Mouse (Mus musculus): ENCODE results near the gene Slc8a1.
A peak's percentile ranks its signal among the peaks of the same experiment; 100 is the strongest.

Slc8a1 gene

DNA sequence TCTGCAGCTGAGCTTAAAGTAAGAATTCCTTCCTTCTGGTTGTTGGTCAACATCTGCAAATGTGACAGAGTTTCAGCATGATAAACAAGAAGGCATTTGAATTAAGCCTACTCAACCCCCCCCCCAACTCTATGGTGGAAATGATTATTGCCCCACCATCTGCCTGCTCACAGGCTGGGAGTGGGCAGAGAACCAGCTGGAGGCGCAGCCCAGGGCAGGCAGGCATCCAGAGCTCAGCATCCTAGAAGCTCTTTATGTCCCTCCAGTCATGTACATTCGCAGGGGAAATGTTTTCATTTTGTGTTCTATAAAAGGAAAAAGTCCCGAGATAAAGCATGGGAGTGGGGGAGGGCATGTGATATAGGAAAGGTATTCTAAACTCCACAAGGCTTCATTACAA is 235.4 kb downstream of the Slc8a1 start:
- DNase-seq: peak; percentile 30

DNA sequence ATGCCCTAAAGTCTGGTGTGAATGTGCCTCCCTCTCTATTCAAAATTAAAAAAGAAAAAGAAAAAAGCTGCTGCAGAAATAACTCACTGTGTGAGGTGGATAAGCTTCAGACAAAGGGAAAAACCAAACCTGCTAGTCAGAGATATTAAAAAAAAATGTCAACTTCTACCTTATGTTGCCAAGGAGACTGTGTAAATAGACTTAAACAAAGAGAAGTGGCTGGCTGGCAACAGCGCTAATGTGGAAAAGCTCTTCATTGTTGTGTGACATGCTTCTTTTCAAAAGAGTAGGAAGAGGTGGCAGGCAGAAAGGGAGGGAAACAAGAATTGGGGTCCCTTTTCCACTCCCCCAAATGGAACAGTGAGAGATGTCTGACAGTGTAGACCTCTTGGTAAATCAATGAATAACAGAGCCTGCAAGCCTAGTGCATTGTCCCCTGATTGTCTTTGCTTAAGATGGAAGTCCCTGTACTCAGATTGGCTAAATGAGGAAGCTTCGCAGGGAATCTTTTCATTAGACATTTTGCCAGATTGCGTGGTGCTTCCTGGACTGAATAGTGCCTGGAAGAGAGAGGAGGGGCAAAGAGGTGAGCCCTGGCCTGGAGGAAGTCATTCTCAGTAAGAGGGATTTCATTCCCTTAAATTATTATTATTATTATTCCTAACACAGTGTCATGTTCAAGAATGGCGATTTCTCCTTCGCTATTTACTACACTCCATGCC is 237.3 kb downstream of the Slc8a1 start:
- DNase-seq: no peak

- no peak for DNase-seq
These were observed 240.3 kb downstream of the Slc8a1 start for GRCm38 (mm10) chr17:81497919-81498318.

DNA sequence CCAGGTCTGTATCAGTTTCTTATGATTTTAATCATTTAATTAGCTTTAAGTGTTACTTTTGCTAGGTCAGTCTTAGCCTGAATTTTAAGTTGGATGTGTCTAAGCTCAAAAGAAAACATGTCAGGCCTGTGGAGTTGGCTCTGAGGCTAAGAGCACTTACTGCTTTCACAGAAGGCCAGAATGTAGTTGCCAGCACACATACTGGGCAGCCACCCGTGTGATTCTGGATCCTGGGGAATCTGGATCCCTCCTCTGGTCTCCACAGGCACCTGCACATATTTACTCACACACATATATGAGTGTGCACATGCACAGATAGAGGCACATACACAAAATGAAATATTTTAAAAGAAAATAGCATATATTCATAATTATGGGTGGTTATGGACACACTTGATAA is 241.6 kb downstream of the Slc8a1 start:
- DNase-seq: no peak

DNA sequence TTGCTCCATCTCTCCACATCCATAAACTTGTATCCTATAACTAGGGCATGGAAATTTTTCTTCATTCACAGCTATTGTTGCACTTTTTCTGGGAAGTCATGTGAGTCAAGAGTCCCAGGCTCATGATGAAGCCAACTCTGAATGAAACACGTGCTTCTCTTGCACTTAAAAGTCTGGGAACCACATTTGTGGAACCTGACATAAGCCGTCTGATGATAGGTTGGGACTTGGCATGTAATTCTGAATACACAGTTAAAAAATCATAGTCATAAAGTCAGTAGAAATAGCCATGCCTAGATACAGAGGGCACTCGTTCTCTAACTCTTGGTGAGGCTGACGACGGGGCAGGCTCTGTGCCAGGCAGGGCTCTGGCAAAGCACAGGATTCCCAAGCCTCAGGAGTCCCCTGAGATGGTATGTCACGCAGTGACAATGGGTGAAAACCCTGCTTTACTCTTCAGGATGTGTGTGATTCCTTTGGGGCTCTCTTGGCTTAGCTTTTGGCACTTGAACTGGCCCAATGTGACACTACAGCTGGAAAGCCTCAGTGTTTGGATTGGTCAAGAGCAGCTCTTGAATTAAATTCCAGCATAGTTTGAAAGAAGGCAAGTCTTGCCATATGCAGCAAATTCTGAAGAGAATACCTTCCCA is 245.8 kb downstream of the Slc8a1 start:
- no peak for DNase-seq

DNA sequence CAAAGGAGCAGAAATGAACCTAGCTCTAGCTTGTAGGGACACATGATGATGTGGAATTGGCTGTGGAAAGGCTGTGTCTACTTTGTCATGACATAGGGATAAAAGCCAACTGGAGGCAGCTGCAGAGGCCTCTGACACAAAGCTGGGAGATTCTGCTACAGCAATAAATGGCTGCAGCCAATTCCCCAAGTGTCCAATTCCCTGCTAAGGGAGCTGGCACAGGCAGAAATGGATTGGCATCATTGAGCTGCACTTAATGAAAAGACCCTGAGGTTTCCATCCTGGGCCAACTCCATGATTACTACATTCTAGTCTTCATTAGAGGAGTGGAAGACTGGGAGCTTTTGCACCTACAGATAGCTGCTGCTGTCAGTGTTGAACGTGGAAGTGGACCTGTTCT is 251.8 kb downstream of the Slc8a1 start:
- DNase-seq: no peak

DNA sequence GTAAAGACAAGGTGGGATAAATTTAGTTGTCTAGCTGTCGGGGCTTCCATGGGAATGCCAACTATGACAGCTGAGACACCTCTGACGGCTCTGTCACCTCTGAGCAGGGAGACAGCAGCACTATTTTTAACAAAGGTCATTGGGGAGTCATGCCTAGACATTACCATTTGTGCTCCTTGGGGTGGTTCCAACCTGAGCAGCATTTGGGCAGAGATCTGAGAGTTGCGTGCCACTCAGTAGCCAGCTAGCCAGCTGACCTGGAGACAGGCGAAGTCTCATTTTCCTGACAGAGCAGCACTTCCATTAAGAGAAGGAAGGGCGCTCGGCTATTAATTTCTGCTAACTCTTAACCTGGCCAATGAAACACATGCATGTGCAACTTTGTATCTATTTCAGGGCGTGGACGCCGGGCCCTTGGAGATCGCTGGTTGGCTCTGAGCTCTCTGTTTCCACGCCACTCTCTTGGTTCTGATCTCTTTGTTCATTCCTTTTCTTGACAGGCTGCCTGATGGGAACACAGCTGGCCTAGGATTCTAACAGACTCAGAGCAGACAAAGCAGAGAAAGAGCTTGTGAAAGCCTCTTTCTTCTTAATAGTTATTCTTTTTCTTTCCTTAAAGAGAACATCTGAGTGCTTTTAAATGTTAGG is 256.2 kb downstream of the Slc8a1 start:
- no peak for DNase-seq

DNA sequence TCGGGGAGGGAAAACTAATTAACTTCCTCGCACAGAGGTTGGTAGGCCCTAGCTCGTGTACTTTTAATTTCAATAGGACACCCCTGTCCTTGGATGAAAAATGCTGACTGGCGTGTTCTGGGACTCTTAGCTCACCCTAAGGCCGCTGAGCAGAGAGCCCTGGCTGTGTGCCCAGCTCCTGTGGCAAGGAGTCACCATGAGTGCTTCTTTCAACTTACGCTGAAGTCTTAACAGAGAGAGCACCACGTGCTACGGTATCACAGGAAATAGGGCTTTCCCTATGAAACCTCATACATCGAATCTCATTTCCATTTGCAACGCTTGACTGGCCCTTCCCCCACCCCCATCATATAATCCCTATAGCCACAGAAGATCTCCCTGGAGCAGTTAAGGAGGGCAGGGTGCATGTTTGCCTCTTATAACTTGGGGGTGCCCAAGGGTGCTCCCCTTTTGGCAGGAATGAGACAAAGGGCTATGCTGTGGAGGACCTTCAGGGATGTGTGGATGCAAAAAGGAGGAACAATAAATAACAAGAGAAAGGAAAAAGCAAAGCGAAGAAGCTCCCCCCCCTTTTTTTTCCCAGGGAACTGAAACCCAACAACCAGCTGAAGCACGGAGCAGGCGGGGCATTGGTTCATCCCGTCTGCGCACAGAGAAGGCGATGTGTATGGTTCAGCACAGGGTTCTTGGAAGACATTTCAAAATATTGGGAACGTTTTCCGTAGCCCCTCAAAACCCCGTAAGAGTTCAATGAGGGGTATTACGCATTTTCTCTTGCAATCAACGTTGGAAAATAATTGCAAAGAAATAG is 257.6 kb downstream of the Slc8a1 start:
- peak; percentile 50 for DNase-seq

DNA sequence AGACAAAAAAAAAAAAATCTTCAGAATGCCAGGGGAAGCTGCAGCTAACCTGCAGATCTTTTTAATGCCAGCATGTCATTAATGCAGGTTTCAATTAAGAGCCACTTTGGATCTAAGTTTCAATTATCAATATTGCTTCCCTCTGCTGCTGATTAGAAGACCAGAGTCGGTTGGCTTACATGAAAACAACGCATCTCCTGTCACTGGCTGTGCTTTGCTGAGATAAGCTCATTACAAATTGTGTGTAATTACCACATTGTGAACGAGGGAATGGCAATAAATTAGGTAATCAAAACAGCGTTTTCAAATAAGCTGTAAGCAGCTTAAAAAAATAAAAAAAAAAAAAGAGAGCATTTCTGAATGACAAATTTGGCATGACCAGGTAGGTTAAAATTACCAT is 258.4 kb downstream of the Slc8a1 start:
- DNase-seq: no peak

- DNase-seq: no peak
These were observed 260.8 kb downstream of the Slc8a1 start for GRCm38 (mm10) chr17:81477420-81477819.

DNA sequence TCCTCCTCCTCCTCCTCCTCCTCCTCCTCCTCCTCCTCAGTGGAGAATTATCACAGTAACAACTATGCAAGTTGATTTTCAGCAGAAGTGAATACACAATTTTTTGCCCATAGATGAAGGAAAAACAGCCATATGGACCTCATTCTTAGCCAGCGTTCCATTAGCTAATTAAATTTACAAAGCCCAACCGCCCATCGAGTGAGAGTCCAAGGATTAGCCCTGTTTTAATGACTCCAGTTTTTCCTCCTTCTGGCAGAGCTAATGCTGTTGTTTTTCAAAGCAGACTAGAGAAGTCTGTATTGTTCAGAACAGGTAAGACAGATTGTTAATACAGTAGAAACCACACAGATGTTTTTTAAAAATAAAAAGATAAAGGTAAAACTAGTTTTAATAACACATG is 264.8 kb downstream of the Slc8a1 start:
- no peak for DNase-seq

DNA sequence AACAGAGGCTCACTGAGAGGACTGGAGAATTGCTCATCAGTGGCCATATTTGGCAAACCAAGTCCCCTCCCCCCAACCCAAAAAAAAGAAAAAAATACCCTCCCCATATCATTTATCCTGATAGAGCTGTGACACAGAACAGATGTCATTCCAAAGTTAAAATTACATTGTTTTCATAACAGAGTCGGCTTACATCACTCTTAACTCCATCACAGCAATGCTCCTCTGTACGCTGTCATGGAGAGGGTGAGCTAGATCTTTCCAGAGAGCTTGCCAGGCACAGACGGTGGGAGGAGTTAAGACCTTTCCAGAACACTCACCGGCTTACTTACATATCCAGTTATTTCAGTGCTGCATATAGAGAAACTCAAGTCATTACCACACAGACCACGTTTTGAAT is 269.2 kb downstream of the Slc8a1 start:
- no peak for DNase-seq

- no peak for DNase-seq
These were observed 278.8 kb downstream of the Slc8a1 start for GRCm38 (mm10) chr17:81459379-81459778.

- DNase-seq: no peak
These were observed 282.2 kb downstream of the Slc8a1 start for GRCm38 (mm10) chr17:81455977-81456376.

DNA sequence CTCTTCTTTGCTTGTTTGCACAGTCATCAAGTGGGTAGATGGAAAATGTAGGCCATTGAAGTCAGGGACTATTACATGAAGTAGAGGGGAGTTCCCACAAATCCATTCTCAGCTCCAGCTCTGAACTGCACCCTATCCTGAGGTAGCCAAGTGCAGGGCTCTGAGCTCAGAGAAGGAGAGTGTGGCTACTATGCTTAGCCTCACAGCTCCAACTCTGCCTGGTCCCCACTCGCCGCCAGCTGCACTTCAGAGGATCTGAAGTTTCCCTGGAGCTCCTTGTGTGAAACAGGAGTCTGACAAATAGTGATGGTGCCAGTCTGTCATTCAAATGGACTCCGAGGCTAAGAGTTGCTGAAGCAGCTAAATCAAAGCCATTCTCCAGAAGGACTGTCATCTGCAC is 282.9 kb downstream of the Slc8a1 start:
- DNase-seq: no peak

- DNase-seq: no peak
These were observed 296.7 kb downstream of the Slc8a1 start, which contains the start of gene Gm11096 for GRCm38 (mm10) chr17:81441463-81441862. TSS of gene Gm11096 (plus strand) at chr17:81441763.

DNA sequence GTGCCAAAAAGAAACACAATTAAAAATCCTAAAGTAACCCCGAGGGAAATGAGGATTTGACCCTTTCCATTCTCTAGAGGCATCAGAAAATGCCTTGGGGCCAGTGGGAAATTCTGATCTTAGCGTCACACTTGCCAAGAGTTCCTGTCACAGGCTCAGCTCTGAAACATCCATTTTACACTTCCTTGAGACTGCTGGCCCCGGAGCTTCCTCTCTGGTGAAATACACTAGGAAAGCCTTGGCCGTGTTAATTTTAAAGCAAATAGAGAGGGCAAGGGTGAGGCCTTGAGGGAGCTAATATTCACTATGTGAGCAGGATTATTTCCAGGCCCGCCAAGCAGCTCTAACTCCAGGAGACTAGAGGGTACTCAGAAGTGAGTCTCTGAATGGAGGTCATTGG is 305.0 kb downstream of the Slc8a1 start:
- no peak for DNase-seq

GRCm38 (mm10) chr17:81432733-81433132 is 305.4 kb downstream of the Slc8a1 start:
- DNase-seq: no peak

DNA sequence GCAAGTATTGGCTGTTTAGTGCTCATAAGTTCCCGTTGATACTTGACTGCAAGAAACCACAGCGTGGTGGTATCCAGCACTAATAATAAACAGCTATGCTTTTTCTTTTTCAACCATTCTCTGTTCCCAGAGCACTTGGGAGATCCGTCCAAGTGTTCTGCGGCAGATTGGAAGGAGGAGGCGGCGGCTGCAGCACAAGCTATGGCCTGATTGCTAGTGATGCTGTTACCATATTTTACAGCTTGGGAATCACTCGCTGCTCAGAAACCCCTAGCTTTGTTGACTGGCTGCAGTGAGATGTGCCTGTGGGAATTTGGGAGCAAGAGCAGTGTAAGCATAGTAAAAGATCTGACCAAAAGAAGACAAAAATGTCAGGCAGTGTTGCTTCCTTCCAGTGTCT is 310.9 kb downstream of the Slc8a1 start:
- no peak for DNase-seq

- DNase-seq: no peak
These were observed 313.8 kb downstream of the Slc8a1 start for GRCm38 (mm10) chr17:81424256-81424912.

GRCm38 (mm10) chr17:81419802-81420459 is 318.2 kb downstream of the Slc8a1 start:
- DNase-seq: no peak
